Mouse (Mus musculus) bone marrow, adult 2 months (tissue): Measurements from ENCODE around the gene Ssr1.

ENCODE experiments used
- CTCF ChIP-seq: fragments of 200-500 bp; IDR thresholded peaks from 2 replicates; pipeline ENCODE4 v1.5.1; 2011; ENCODE audit warnings: low read length, control low read depth; ENCODE audit not compliant: control insufficient read depth, insufficient read depth
- POLR2A ChIP-seq: fragments of 200-500 bp; IDR thresholded peaks from 2 replicates; pipeline ENCODE4 v1.6.1; 2011; ENCODE audit warnings: low read depth, mild to moderate bottlenecking, control low read depth, low read length, borderline replicate concordance; ENCODE audit not compliant: control insufficient read depth

DNA sequence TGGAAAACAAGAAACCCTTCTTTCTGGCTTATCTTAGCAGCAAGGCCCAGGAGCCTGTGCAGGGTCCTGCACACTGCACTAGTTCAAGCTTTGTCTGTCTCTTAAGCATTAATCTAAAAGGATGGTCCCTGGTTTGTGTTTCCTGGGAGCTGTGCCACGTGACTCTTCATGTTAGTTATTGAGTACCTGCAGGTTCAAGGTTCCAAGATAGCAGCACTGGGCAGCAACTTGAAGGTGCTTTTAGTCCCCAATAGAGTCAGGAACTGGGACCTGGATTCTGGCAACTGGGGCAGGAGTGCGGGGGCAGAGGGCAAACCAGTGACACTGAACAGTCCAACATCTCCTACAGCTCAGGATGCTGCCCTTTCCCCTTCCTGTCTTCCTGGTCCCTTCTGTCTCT is 53.9 kb downstream of the Ssr1 start:
- TF ChIP-seq CTCF (no peak), POLR2A (no peak)
